Mouse (Mus musculus) CH12.LX (cell line): ENCODE results near the gene Hnrnpll. TPM values are rescaled to one million over a fixed set of nuclear protein-coding genes. Genes with fewer than 3 reads are reported as not detected.

ENCODE experiments used
- DNase-seq: peaks from one replicate; pipeline ENCODE4 v3.0.0-alpha.2; 2013; ENCODE audit errors: extremely low read depth
- H3K27ac ChIP-seq: 2 replicates; pipeline ENCODE4 v1.5.1; 2012; ENCODE audit warnings: low read depth, mild to moderate bottlenecking, control low read depth, moderate library complexity; ENCODE audit not compliant: insufficient read depth
- H3K27me3 ChIP-seq: replicated peaks from 2 replicates; pipeline ENCODE3; 2012; ENCODE audit warnings: inconsistent platforms
- H3K36me3 ChIP-seq, 2 experiments: replicated peaks in 1 of 2; 2 replicates each; pipeline versions ENCODE3 to v1.6.1; 2012; ENCODE audit warnings: inconsistent platforms in 1 of 2, low read length in 1 of 2, mild to moderate bottlenecking in 1 of 2, mixed read lengths in 1 of 2, moderate library complexity in 1 of 2; ENCODE audit not compliant: control insufficient read depth in 1 of 2, insufficient read depth in 1 of 2
- H3K4me1 ChIP-seq, 2 experiments: 2 replicates each; pipeline ENCODE4 v1.6.1; 2012; ENCODE audit warnings: inconsistent platforms in 1 of 2, moderate library complexity in 1 of 2; ENCODE audit not compliant: insufficient read depth in 2 of 2, control insufficient read depth in 1 of 2
- H3K4me2 ChIP-seq: 2 replicates; pipeline ENCODE4 v1.6.1; 2012; ENCODE audit warnings: low read depth, mild to moderate bottlenecking, control low read depth; ENCODE audit not compliant: poor library complexity, insufficient read depth, severe bottlenecking
- H3K4me3 ChIP-seq, 3 experiments: fragments of 150-350 bp in 1 of 3; sonication (generic) in 1 of 3; replicated peaks in 1 of 3; 2 replicates each; pipeline versions ENCODE3 to v1.5.1; 2011 to 2012; ENCODE audit warnings: low read depth in 2 of 3, low read length in 2 of 3, mild to moderate bottlenecking in 2 of 3, moderate library complexity in 2 of 3, control low read depth in 1 of 3, improper control_type of control experiment in 1 of 3, inconsistent platforms in 1 of 3, mixed read lengths in 1 of 3; ENCODE audit not compliant: poor library complexity in 1 of 3
- H3K79me2 ChIP-seq: replicated peaks from 2 replicates; pipeline ENCODE4 v1.6.1; 2012; ENCODE audit warnings: mild to moderate bottlenecking, moderate library complexity; ENCODE audit not compliant: control insufficient read depth, poor library complexity, insufficient read depth, severe bottlenecking; ENCODE audit errors: extremely low read depth
- H3K9ac ChIP-seq: 2 replicates; pipeline ENCODE4 v1.6.1; 2012; ENCODE audit warnings: low read depth, mild to moderate bottlenecking, control low read depth, moderate library complexity; ENCODE audit not compliant: insufficient read depth
- H3K9me3 ChIP-seq: replicated peaks from 2 replicates; pipeline ENCODE3; 2012; ENCODE audit warnings: low read length, inconsistent platforms, mixed read lengths
- BHLHE40 ChIP-seq: IDR thresholded peaks from 2 replicates; pipeline ENCODE4 v1.6.1; 2011; ENCODE audit warnings: mild to moderate bottlenecking, low read depth, low read length, improper control_type of control experiment
- CHD1 ChIP-seq: IDR thresholded peaks from 2 replicates; pipeline ENCODE4 v1.6.1; 2012; ENCODE audit warnings: low read depth, low read length, improper control_type of control experiment, inconsistent platforms
- CTCF ChIP-seq, 2 experiments: IDR thresholded peaks in 1 of 2; conservative IDR thresholded peaks in 1 of 2; 2 replicates each; pipeline ENCODE4 v1.5.1; 2011 to 2012; ENCODE audit warnings: low read depth in 2 of 2, low read length in 2 of 2, improper control_type of control experiment in 1 of 2, inconsistent platforms in 1 of 2, mild to moderate bottlenecking in 1 of 2, moderate library complexity in 1 of 2
- ELF1 ChIP-seq: IDR thresholded peaks from 2 replicates; pipeline ENCODE4 v1.6.1; 2014; ENCODE audit warnings: low read depth, mild to moderate bottlenecking, inconsistent platforms, low read length, improper control_type of control experiment
- EP300 ChIP-seq: IDR thresholded peaks from 2 replicates; pipeline ENCODE4 v1.6.1; 2011; ENCODE audit warnings: low read length, improper control_type of control experiment
- ETS1 ChIP-seq: conservative IDR thresholded peaks from 2 replicates; pipeline ENCODE4 v1.6.1; 2012; ENCODE audit warnings: low read depth, mild to moderate bottlenecking, inconsistent platforms, low read length, improper control_type of control experiment, moderate library complexity
- GABPA ChIP-seq: IDR thresholded peaks from 2 replicates; pipeline ENCODE4 v1.6.1; 2012; ENCODE audit warnings: low read depth, low read length, improper control_type of control experiment, inconsistent platforms; ENCODE audit not compliant: insufficient replicate concordance
- HCFC1 ChIP-seq: IDR thresholded peaks from 2 replicates; pipeline ENCODE4 v1.6.1; 2012; ENCODE audit warnings: low read depth, mild to moderate bottlenecking, inconsistent platforms, low read length, improper control_type of control experiment
- IRF4 ChIP-seq: IDR thresholded peaks from 2 replicates; pipeline ENCODE4 v1.6.1; 2014; ENCODE audit warnings: low read depth, mild to moderate bottlenecking, inconsistent platforms, low read length, improper control_type of control experiment
- JUN ChIP-seq: IDR thresholded peaks from 2 replicates; pipeline ENCODE4 v1.6.1; 2011; ENCODE audit warnings: low read depth, mild to moderate bottlenecking, low read length, improper control_type of control experiment, moderate library complexity; ENCODE audit not compliant: insufficient read depth
- JUND ChIP-seq: conservative IDR thresholded peaks from 2 replicates; pipeline ENCODE4 v1.6.1; 2011; ENCODE audit warnings: low read depth, low read length, improper control_type of control experiment
- MAFK ChIP-seq: IDR thresholded peaks from 2 replicates; pipeline ENCODE4 v1.6.1; 2011; ENCODE audit warnings: low read length, improper control_type of control experiment; ENCODE audit not compliant: insufficient replicate concordance
- MAZ ChIP-seq: IDR thresholded peaks from 2 replicates; pipeline ENCODE4 v1.6.1; 2012; ENCODE audit warnings: low read depth, mild to moderate bottlenecking, inconsistent platforms, low read length, improper control_type of control experiment, moderate library complexity
- MEF2A ChIP-seq: IDR thresholded peaks from 2 replicates; pipeline ENCODE4 v1.6.1; 2014; ENCODE audit warnings: low read depth, mild to moderate bottlenecking, inconsistent platforms, low read length, improper control_type of control experiment, borderline replicate concordance
- MXI1 ChIP-seq: IDR thresholded peaks from 2 replicates; pipeline ENCODE4 v1.6.1; 2011; ENCODE audit warnings: mild to moderate bottlenecking, low read depth, low read length, improper control_type of control experiment
- MYC ChIP-seq: IDR thresholded peaks from 2 replicates; pipeline ENCODE4 v1.6.1; 2011; ENCODE audit warnings: low read depth, mild to moderate bottlenecking, improper control_type of control experiment, low read length
- NELFE ChIP-seq: IDR thresholded peaks from 2 replicates; pipeline ENCODE4 v1.6.1; 2011; ENCODE audit warnings: low read depth, low read length, improper control_type of control experiment
- NRF1 ChIP-seq: IDR thresholded peaks from 2 replicates; pipeline ENCODE4 v1.6.1; 2014; ENCODE audit warnings: low read depth, mild to moderate bottlenecking, inconsistent platforms, low read length, improper control_type of control experiment, moderate library complexity
- PAX5 ChIP-seq: IDR thresholded peaks from 2 replicates; pipeline ENCODE4 v1.6.1; 2012; ENCODE audit warnings: low read length, inconsistent platforms, mixed read lengths
- RCOR1 ChIP-seq: conservative IDR thresholded peaks from 2 replicates; pipeline ENCODE4 v1.6.1; 2012; ENCODE audit warnings: low read depth, mild to moderate bottlenecking, inconsistent platforms, low read length, improper control_type of control experiment
- SMC3 ChIP-seq: IDR thresholded peaks from 2 replicates; pipeline ENCODE4 v1.6.1; 2011; ENCODE audit warnings: low read depth, low read length, improper control_type of control experiment
- TBP ChIP-seq: conservative IDR thresholded peaks from 2 replicates; pipeline ENCODE4 v1.6.1; 2011; ENCODE audit warnings: low read depth, low read length, improper control_type of control experiment
- TCF12 ChIP-seq: IDR thresholded peaks from 2 replicates; pipeline ENCODE4 v1.6.1; 2014; ENCODE audit warnings: low read depth, mild to moderate bottlenecking, inconsistent platforms, low read length, improper control_type of control experiment
- UBTF ChIP-seq: IDR thresholded peaks from 2 replicates; pipeline ENCODE4 v1.6.1; 2012; ENCODE audit warnings: low read depth, mild to moderate bottlenecking, inconsistent platforms, low read length, improper control_type of control experiment, moderate library complexity
- ZC3H11A ChIP-seq: IDR thresholded peaks from 2 replicates; pipeline ENCODE4 v1.6.1; 2012; ENCODE audit warnings: low read depth, mild to moderate bottlenecking, inconsistent platforms, low read length, improper control_type of control experiment
- ZNF384 ChIP-seq: IDR thresholded peaks from 2 replicates; pipeline ENCODE4 v1.6.1; 2012; ENCODE audit warnings: low read depth, low read length, improper control_type of control experiment, inconsistent platforms
- dilution Hi-C: fragments of 300-500 bp; cut with MboI; formaldehyde crosslinking; loops from 2 replicates; pipeline ENCODE4 v1.14.3; 2020; ENCODE audit warnings: low sequenced_read_pairs; ENCODE audit not compliant: extremely low pct_unique_long_range_greater_than_20kb, extremely low pct_ligation_motif_present
- in situ Hi-C: fragments of 300-500 bp; cut with MboI; formaldehyde crosslinking; loops from 3 replicates; pipeline ENCODE4 v1.14.3; 2019; ENCODE audit warnings: low sequenced_read_pairs, low pct_ligation_motif_present, low pct_unique_long_range_greater_than_20kb, mixed read lengths
- polyA plus RNA-seq: library from polyadenylated mRNA; unstranded; fragments of >175 nt; gene quantifications from 2 replicates; pipeline ENCODE4 v1.2.1, GENCODE M21; 2012; ENCODE audit warnings: low read depth; ENCODE audit not compliant: insufficient read length
- total RNA-seq, 2 experiments: library from RNA; depleted of rRNA; stranded (reverse); fragments of 300-350 nt in 1 of 2; fragments of >200 nt in 1 of 2; gene quantifications; 2 replicates each; pipeline ENCODE4 v1.2.3; 2012 to 2014

The Hnrnpll gene
- total and polyA plus RNA-seq, 3 experiments: 14.4 to 24.1 (median 22.3) TPM

DNA sequence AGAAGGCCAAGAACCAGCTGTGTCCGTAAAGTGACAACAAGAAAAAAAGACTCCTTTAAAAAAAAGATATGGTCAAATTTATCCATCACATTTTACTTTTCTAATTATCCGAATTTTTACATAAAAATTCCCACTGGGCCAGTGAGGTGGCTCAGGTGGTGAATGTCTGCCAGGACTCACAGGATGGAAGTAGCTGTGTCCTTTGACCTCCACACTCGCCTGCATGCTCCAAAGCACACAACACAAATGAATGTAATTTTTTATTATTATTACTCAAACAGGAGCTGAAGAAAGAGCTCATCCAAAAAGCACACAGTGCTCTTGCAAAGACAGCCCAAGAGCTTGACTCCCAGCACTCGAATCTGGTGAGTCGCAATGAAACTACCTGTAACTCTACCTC is 2.0 kb downstream of the Hnrnpll start:
- dilution Hi-C loops: no loop called here
- TF ChIP-seq MEF2A (no peak), ZNF384 (no peak), CTCF (conservative IDR thresholded peaks at IDR 0.05 in 1 of 2, IDR thresholded peaks at IDR 0.05 in 1 of 2; ENCODE audit: low read depth in 2 of 2, low read length in 2 of 2) (no peak), MYC (no peak), ZC3H11A (no peak), IRF4 (no peak), NRF1 (no peak), MAZ (no peak), RCOR1 (no peak), PAX5 (no peak), JUN (no peak), ETS1 (no peak), HCFC1 (no peak), GABPA (no peak), JUND (no peak), MXI1 (no peak)
- Histone ChIP-seq H3K27me3 (peaks cover 40% of the 10 kb centered on the region), H3K79me2 (peaks cover 44% of the 10 kb centered on the region), H3K9ac (peak overlapping the region; percentile 88), H3K4me2 (peak overlapping the region; percentile 97; the same call in 1 of the 2 replicates), H3K36me3 (no peaks in the 10 kb centered on the region), H3K4me3 (peak overlapping the region in 2 of 3 experiments; percentile 33 to 72), H3K27ac (no peak overlapping the region), H3K4me1 (peaks cover 0 to 14% of the 10 kb centered on the region in 2 experiments; a peak in 2 of 4 replicates), H3K9me3 (peaks cover 4% of the 10 kb centered on the region)
- DNase-seq: peak; percentile 10
- in situ Hi-C loops: loop anchor here (5.0 kb wide), 1 partner anchor 112 kb away; no protein-coding TSS in a partner anchor

DNA sequence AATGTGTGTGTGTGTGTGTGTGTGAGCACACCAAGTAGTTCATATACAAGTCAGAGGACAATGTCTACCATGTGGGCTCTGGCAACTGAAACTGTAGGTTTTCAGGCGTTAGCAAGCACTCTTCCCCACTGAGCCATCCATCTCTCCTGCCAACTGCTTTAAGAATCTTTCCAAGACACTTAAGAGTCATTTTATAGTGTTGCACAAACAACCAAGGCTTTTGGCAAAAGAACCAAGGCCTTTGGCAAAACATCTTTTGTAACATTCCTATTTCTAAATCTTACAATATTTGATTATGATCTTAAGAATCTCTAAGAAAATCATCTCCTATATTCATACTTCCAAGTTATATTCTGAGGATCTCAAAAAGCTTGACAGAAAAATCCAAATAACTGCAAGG is 2.4 kb downstream of the Hnrnpll start:
- Histone ChIP-seq H3K79me2 (peaks cover 45% of the 10 kb centered on the region), H3K9ac (peak overlapping the region; percentile 88), H3K4me3 (peak overlapping the region in 1 of 3 experiments; percentile 2), H3K9me3 (peaks cover 6% of the 10 kb centered on the region), H3K4me2 (peak overlapping the region; percentile 97; the same call in 1 of the 2 replicates), H3K27me3 (peaks cover 36% of the 10 kb centered on the region), H3K4me1 (peaks cover 0 to 14% of the 10 kb centered on the region in 2 experiments; a peak in 2 of 4 replicates), H3K27ac (no peak overlapping the region), H3K36me3 (no peaks in the 10 kb centered on the region)
- dilution Hi-C loops (no loop called here), in situ Hi-C loops (loop anchor here (5.0 kb wide), 1 partner anchor 113 kb away; no protein-coding TSS in a partner anchor)
- TF ChIP-seq CTCF (conservative IDR thresholded peaks at IDR 0.05 in 1 of 2, IDR thresholded peaks at IDR 0.05 in 1 of 2; ENCODE audit: low read depth in 2 of 2, low read length in 2 of 2): no peak
- no peak for TF ChIP-seq SMC3
- no peak for TF ChIP-seq MXI1
- TF ChIP-seq EP300: no peak
- no peak for TF ChIP-seq CHD1
- TF ChIP-seq ETS1: no peak
- no peak for TF ChIP-seq NELFE
- no peak for TF ChIP-seq BHLHE40
- TF ChIP-seq MAFK: no peak
- TF ChIP-seq TBP: no peak
- no peak for TF ChIP-seq ELF1
- TF ChIP-seq TCF12: no peak
- no peak for TF ChIP-seq UBTF
- no peak for DNase-seq
